Mouse (Mus musculus) neutrophil, adult 5-6 weeks (primary cell): ENCODE results near the gene Slc6a2. TPM values are rescaled to one million over a fixed set of nuclear protein-coding genes. Genes with fewer than 3 reads are reported as not detected.

Source experiments
- ATAC-seq: fragments of 151-379, 151-347 bp; 2 replicates; pipeline ENCODE4 v1.8.0; 2017; ENCODE audit warnings: mild to moderate bottlenecking, moderate TSS enrichment; ENCODE audit not compliant: insufficient number of reproducible peaks, poor library complexity, low FRiP score, severe bottlenecking; ENCODE audit errors: extremely low read depth
- total RNA-seq: library from RNA; stranded (forward); fragments of 200-1000 nt; gene quantifications from 2 replicates; pipeline ENCODE4 v1.2.3, GENCODE M21; 2017

The Slc6a2 gene
- total RNA-seq, 1 experiment from 2014 or later, result not detected

- ATAC-seq, result no peak
Observed at GRCm38 (mm10) chr8:93012226-93012625, 52.3 kb downstream of the Slc6a2 start.

DNA sequence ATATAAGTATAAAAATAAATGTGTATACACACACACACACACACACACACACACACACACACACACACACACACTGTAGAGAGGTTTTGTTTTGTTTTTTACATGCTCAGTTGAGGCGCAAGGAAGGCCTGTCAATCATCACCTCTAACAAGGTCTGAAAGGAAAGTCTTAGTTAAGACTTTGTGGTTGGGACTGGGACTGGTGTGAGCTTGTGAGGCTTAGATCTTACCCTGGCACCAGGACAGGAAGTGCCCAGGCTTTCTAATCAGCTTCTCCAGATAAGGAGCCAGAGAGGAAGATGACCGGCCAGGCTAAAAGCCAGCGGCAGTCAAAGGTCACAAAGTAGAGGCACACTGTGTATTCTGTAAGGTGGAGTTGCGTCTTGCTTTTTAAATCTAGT, 54.4 kb downstream of the Slc6a2 start:
- ATAC-seq, result no peak

GRCm38 (mm10) chr8:93021738-93022137, 61.9 kb downstream of the Slc6a2 start:
- no peak for ATAC-seq

DNA sequence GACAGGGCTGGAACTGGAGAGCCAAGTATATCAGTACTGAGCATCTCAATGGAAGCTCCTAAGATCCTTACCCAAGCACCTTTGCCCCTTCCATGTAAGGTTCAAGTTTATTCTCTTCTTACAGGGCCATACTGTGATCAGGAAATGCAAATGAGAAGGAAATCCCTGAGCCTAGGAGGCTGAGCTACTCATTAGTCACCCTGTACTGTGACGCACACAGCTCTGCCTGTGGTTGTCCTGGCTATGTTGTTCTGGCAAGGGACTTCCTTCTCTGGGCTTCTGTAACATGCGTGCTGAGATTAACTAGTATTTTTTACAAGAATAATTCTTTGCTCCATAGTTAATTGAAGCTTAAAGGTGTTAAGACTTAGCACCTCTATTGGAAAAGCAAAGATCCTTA, 70.8 kb downstream of the Slc6a2 start:
- no peak for ATAC-seq

DNA sequence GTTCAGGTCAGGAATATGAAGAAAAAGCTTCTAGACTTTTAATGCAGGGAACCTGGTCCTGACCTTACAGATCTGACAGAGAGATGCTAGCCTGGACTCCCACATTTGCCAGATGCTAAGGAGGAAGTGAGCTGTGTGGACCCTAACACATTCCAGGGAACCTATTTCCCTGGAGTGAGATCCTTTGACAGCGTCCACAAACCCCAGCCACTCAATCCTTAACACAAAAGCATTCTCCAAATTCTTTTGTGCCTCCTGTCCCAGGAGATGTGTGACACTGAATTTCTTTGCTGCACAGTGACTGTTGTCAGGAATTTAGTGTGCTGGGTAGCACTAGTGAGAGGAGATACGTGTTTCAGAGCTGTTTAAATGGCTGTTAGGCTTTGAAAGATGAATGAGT, 79.0 kb downstream of the Slc6a2 start:
- ATAC-seq, result no peak

GRCm38 (mm10) chr8:93040256-93040655, 80.4 kb downstream of the Slc6a2 start:
- ATAC-seq, result no peak

- ATAC-seq, result no peak
Observed at GRCm38 (mm10) chr8:93040776-93041567, 81.1 kb downstream of the Slc6a2 start.

- ATAC-seq, result no peak
Observed at GRCm38 (mm10) chr8:93043083-93043482, 83.2 kb downstream of the Slc6a2 start.

DNA sequence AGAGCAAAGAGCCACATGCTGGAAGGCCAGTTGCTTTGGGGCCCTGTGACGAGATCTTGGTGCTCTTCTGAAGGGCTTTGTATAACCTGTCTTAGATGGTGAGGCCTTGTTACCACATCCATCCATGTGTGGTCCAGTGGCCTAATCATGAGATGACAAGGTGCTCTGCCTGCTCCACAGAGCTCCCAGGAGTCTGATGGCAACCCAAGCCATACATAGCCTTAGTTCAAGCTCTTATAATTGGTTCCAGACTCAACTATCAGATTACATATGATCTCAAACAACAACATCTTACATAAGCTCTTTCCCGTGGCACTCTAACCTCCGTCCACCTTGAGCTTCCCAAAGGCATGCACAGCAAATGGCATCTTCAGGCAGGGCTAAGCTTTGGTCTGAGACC, 88.2 kb downstream of the Slc6a2 start, which contains the start of gene Ces1a:
Ces1a (minus strand) TSS at position 101 of the 400 bp plus-strand sequence.
- no peak for ATAC-seq

GRCm38 (mm10) chr8:93048510-93049416, 88.9 kb downstream of the Slc6a2 start:
- ATAC-seq, result no peak

Other genes with a start within 250 kb of the Slc6a2 start
- 0.86 TPM in 1 of 2 replicates, not detected in the other for gene Mmp2, start 132.8 kb upstream of the Slc6a2 start, total RNA-seq
- 159 and 165 TPM in 2 replicates for gene Lpcat2, start 104.7 kb upstream of the Slc6a2 start, total RNA-seq
- gene Capns2, start 58.7 kb upstream of the Slc6a2 start, total RNA-seq, result 11.8 and 15.7 TPM in 2 replicates
- gene Ces1a, start 88.1 kb downstream of the Slc6a2 start, total RNA-seq, result not detected in 2 replicates
- gene Ces1b, start 119.9 kb downstream of the Slc6a2 start, total RNA-seq, result not detected in 2 replicates
- not detected in 2 replicates for gene Ces1c, start 171.2 kb downstream of the Slc6a2 start, total RNA-seq
- gene Ces1d, start 237.8 kb downstream of the Slc6a2 start, total RNA-seq, result 2.8 and 5.0 TPM in 2 replicates